Mouse (Mus musculus) kidney, adult 2 months (tissue): ENCODE data around the gene Endog.
"Not testable (repeated sequence)": the region's sequence is repeated elsewhere in the genome, so short reads cannot be mapped to it uniquely, and the experiment has no call there.

Experiments
- CTCF ChIP-seq: fragments of 200-500 bp; conservative IDR thresholded peaks from 2 replicates; pipeline ENCODE4 v1.5.1; 2011; ENCODE audit warnings: low read depth, mild to moderate bottlenecking, control low read depth, low read length, moderate library complexity, mixed read lengths; ENCODE audit not compliant: insufficient read depth, insufficient read length
- POLR2A ChIP-seq: fragments of 200-500 bp; IDR thresholded peaks from one replicate; pipeline ENCODE4 v1.6.1; 2011; ENCODE audit warnings: low read depth, low read length, control low read depth

DNA sequence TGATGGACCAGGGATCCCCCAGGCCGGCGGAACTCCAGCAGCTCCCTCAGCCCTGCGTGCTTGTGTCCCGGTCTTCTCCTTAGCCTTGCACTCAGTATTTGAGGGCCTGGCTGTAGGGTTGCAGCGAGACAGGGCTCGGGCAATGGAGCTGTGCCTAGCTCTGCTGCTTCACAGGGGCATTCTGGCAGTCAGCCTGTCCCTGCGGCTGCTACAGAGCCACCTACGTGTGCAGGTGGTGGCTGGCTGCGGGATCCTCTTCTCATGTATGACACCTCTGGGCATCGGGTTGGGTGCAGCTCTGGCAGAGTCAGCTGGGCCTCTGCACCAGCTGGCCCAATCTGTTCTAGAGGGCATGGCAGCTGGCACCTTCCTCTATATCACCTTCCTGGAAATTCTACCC lies 11.4 kb upstream of the Endog start:
- TF ChIP-seq CTCF, POLR2A: not testable (repeated sequence)
